Mouse (Mus musculus): ENCODE results near the gene Wdr38. TPM values are rescaled to one million over a fixed set of nuclear protein-coding genes. Genes with fewer than 3 reads are reported as not detected.

The Wdr38 gene
- total RNA-seq, 2 experiments from 2014 or later, result 0.33 to 0.46 TPM

Other genes starting within 250 kb of the Wdr38 start
- gene Nr6a1, start 69.8 kb upstream of the Wdr38 start, total RNA-seq (2021), result 1 to 10 TPM; 7.1 to 8.2 TPM
- 10 to 100 TPM in 1 of 2 experiments, 1 to 10 TPM in 1; 9.1 to 13.0 TPM for gene Olfml2a, start 65.5 kb upstream of the Wdr38 start, total RNA-seq (2021)
- 10 to 100 TPM; 79.8 TPM for gene Arpc5l, start 7.9 kb downstream of the Wdr38 start, total RNA-seq (2021)
- gene Rpl35, start 8.1 kb downstream of the Wdr38 start, total RNA-seq (2021), result 100 to 1,000 TPM; 461 to 462 TPM
- 10 to 100 TPM; 20.9 to 26.9 TPM for gene Golga1, start 68.1 kb downstream of the Wdr38 start, total RNA-seq (2021)
- gene Scai, start 193.3 kb downstream of the Wdr38 start, total RNA-seq (2021), result 1 to 10 TPM; 6.9 to 9.9 TPM
- gene Ppp6c, start 229.0 kb downstream of the Wdr38 start, total RNA-seq (2021), result 100 to 1,000 TPM in 1 of 2 experiments, 10 to 100 TPM in 1; 89.0 to 106 TPM